Mouse (Mus musculus): ENCODE measurements at regions not wholly inside any gene's neighbourhood (a gene's known extent, or its start where the extent isn't known, plus 50 kb on each side); places are given as distances from the start of the nearest gene placed in this dataset.

DNA sequence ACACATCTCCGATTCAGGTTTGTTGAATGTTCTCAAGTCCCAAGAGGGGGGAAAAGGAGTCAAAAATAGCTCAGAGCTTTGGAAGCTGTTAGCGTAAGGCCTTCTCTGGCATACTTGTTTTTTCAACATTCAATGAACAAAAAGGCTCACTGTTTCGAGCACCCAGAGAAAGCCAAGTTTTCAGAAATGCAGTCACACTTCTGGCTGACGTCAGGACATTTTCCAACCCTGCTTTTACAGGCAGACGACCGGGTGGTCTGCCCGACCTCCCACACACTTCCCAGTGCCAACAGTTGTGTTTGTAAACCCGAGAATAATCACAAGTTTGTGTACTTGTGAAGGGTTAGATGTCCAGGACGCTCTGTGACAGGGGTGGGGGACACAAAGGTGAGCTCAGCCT is 218.5 kb downstream of the Wdr11 start:
- ATAC-seq (ENCODE audit: poor library complexity, severe bottlenecking): no peak

DNA sequence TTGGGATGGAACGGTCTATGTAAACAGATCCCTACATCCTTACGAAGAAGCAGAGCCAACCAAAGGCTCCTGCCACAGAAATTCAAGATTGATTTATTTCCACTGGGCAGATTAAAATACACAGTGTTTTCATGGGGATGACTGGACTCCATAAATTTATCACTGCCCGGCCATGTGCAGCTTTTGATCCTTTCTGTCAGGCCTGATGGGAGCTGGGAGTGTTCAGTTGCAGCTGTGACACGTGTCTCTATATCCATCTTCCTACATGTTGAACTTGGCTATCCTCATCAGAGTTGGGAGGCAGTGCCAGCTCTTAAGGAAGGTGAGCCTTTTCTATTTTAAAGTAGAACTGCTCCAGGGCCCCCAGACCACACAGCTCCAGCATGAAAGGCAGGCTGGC is 218.9 kb downstream of the Wdr11 start:
- no peak for ATAC-seq (ENCODE audit: poor library complexity, severe bottlenecking)

DNA sequence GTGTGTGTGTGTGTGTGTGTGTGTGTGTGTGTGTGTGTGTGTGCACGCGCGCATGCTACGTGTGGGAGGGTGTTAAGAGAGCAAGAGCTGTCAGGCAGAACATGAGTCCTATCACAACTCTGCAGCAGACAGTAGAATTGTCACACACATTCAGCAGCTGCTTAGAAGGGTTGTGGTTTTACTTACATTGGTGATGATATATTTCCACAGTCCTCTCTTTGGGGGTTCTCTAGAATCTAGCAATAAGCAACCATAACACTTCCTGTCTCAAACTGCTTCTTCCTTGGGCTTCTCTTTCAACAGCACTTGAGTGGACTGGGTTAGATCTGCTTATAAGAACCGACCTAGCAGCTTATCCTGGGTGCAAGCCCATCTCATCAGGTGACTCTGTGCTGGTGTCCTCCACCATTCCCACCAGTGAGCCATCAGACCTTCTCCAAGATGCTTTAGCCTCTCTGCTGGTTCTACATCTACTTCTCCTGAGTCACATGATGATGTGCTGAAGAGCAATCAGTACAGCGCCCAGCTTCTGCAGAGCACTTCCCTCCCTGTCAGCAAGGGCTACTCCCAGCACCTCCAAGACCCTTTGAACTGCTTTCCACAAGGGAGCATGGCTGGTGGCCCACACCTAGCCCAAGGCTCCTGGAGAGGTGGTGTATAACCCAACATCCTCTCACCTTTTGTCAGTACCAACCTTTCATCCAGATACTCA is 222.6 kb downstream of the Wdr11 start:
- peak; percentile 66 for ATAC-seq (ENCODE audit: poor library complexity, severe bottlenecking)

GRCm38 (mm10) chr7:129818833-129819232 is 227.2 kb downstream of the Wdr11 start:
- ATAC-seq (ENCODE audit: poor library complexity, severe bottlenecking): no peak

DNA sequence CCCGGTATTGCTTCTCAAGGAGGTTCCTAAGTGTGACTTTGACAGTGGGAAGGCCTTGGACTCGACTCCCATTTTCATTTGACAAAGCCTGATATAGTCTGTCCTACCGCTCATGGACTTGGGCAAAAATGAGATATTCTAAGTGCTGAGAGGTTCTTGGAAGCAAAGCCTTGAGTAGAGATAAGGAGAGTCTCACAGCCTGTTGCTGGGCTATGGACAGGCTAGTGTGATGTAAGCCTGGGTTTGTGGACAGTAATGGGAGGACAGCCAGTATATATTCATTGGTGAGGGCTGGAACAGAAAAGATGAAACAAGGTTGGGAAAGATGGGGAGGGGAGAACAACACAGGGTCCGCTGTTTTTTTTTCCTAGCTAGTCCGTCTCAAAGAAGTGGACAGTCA is 228.0 kb downstream of the Wdr11 start:
- ATAC-seq (ENCODE audit: poor library complexity, severe bottlenecking): no peak

DNA sequence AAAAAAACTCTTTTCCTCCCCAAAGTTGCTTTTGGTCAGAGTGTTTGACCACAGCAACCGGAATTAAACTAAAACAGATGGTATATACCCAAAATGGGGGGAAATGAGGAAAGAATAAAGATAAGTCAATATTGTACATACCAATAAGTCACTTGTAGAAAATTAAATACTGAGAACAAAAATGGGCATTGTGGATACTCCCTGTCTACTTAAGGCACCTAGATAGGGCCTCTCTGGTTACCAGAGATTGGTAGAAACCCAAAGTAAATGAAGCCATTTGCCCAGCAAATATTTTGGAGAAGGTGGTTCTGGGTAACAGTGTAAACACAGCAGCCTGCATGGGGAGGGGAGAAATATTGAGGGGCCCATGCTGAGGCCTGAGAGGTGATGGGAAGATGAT is 237.3 kb downstream of the Wdr11 start:
- no peak for ATAC-seq (ENCODE audit: poor library complexity, severe bottlenecking)

DNA sequence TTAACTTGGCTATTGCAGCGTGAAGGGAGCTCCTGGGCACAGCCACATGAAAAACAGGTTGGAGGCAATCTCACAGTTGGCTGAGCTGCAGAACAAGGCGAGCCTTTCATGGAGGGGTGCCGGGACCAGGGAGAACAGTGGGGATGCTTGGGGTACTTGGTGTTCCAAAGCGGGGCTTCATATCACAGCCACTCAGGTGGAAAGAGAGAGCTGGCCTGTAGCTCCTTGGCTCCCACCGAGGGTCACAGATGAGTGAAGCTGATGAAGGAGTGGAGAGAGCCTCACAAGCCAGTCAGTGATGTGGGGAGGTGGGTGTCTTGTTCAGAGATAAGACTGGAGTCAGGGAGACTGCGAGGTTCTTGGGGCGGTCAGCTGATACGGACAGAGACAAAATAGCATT is 241.2 kb downstream of the Wdr11 start:
- ATAC-seq (ENCODE audit: poor library complexity, severe bottlenecking): no peak

DNA sequence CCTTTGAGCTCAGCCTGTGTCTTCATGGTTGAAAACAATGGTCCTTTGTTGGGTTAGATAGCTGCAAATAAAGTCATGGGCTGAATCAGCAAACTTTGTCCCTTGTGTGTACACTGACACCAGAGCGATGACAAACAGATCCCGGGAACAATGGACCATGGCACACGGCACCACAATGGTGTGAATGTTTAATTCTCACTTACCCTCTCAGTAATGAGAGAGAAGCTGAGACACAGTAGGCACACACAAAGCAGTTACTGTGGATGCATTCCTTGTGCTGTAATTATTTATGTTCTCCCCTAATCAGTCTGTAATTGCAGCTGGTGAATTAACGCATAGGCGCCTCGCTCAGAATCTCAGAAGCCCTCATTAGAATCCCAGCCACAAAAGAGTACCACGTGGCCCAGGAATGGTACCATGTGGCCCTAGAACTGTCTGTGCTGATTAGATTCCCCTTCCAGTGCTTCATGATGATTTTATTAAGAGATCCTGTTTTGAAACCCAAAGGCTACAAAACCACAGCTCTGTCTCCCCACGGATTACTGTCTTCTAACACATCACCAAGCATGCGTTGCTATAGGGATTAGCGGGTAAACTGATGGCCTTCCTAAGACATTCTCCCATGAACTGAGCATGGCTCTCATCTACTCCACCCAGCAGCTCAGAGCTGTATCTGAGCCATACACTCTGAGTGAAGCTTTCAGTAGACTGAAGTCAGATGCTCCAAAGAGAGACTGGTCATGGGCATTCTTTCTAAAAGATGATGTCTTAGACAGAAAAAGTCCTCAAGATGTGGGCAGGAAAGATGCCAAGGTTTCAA is 250.8 kb downstream of the Wdr11 start:
- ATAC-seq (ENCODE audit: poor library complexity, severe bottlenecking): no peak

- no peak for ATAC-seq (ENCODE audit: poor library complexity, severe bottlenecking)
These were observed 255.5 kb downstream of the Wdr11 start for GRCm38 (mm10) chr7:129847136-129847535.

GRCm38 (mm10) chr7:129853596-129853995 is 261.9 kb downstream of the Wdr11 start:
- ATAC-seq (ENCODE audit: poor library complexity, severe bottlenecking): no peak

DNA sequence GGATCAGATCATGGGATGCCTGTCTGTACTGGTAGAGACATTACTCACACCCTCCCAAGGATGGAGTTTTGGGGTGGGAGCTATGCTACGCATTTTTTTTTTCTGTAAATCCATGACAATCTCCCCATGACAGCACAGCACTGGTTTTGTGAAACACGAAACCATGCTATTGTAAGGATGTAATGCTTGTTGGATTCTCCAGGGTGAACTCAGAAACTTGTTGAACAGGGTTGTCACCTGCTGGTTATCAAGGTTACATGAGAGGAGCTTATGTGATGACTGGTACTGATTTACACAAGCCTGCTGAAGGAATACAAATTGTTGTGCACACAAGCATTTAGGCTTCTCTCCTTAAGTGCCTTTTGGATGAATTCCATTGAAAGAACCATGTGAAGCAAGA is 263.3 kb downstream of the Wdr11 start:
- ATAC-seq (ENCODE audit: poor library complexity, severe bottlenecking): no peak

DNA sequence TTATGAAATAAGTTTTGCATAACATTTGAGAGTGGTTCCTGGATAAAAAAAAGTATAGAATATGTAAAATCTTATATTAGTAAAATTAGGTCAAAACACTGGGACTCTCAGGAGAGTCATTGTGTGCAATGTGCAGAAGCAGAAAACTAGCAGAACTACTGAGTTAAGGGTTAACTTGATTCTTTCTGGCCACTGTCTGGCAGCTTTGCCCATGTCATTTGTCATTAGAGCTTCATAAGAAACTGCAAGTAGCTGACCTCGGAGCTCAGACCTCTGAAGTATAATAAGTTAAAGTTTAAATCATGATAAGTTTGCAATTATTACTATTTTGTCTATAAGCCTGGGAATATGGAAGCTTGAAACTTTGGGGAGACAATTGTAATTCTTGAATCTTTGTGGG is 271.3 kb downstream of the Wdr11 start:
- no peak for ATAC-seq (ENCODE audit: poor library complexity, severe bottlenecking)

DNA sequence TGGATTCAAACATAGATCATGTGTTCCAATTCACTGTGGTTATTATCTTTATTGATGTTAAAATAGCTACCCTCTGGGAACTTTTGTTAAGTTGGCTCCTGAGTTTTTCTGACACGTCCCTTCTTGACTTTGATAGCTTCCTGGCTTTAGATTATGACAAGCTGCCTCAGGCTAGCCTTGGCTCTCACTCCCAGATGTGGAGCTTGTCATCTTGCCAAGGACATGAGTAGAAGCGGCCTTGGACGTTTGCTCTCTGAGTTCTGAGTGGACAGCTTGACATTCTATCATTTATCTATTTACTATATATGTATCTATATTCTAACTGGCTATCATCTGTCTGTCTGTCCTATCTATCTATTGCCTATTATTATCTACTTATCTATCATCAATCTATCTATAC is 273.9 kb downstream of the Wdr11 start:
- no peak for ATAC-seq (ENCODE audit: poor library complexity, severe bottlenecking)

DNA sequence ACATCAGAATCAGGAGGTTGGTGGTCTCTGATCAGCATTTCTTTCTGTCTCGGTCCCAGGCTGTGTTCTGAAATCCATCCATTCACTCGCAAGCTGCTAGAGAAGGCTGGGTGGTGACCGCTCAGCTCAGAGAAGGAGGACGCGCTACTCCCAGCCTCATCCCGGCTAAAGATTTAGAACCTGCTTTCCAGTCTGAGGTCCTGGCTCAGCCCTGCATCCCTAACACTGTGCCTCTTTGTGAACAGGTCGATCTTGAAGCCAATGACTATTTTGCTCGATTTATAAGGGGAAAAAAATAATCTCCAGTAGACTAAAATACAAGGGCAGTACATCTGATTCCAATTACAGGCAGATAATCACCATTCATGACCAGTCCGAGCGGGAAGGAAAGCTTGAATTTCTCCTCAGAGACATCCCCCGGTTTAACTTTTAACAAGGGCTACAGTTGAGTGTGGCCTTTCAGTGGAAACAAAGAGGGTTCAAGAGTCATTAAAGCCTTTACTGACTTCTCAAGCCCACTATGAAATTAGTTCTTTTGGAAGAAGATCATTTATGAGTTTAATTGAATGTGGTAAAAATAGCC is 280.6 kb downstream of the Wdr11 start:
- no peak for ATAC-seq (ENCODE audit: poor library complexity, severe bottlenecking)

- ATAC-seq (ENCODE audit: poor library complexity, severe bottlenecking): no peak
These were observed 284.7 kb downstream of the Wdr11 start for GRCm38 (mm10) chr7:129876202-129876851.

- ATAC-seq (ENCODE audit: poor library complexity, severe bottlenecking): no peak
These were observed 285.2 kb downstream of the Wdr11 start for GRCm38 (mm10) chr7:129876852-129877223.

GRCm38 (mm10) chr7:129896291-129896690 is 304.6 kb downstream of the Wdr11 start:
- no peak for ATAC-seq (ENCODE audit: poor library complexity, severe bottlenecking)

DNA sequence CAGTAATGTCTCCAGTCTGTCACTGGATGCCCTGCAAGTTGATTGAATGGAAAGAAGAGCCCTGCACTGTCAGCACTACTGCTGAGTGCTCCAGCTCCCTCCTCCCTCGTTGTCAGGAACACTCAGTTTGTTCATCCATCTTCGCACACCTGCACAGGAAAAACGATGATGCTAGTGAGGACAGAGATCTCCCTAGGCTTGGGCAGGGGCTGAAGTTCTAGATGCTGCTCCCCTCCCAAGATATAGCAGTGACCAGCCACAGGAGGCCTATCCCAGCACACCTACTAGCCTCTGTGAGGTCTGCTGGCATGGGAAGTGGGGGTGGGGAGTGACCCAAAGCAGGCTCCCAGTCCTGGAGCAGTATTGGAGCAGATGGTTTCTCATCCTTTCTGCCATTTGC is 305.8 kb downstream of the Wdr11 start:
- no peak for ATAC-seq (ENCODE audit: poor library complexity, severe bottlenecking)

DNA sequence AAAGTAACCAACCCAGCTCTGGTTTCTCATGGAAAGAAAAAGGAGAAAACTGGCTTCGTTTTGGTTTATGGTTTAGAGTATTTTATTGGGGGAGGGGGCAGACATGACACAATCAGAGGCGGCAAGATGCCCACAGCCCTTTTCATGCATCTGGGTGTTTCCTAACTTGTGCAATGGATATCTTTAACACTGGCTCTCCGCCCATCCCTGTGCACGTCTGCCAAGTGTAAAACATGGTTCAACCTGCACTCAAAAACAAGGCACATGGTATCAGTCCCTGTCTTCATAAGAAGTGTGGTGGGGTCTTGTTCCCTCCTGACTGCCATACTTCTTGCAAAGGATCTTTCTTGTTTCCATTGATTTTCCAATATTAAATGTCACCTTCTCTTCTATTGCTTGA is 310.6 kb downstream of the Wdr11 start:
- no peak for ATAC-seq (ENCODE audit: poor library complexity, severe bottlenecking)

DNA sequence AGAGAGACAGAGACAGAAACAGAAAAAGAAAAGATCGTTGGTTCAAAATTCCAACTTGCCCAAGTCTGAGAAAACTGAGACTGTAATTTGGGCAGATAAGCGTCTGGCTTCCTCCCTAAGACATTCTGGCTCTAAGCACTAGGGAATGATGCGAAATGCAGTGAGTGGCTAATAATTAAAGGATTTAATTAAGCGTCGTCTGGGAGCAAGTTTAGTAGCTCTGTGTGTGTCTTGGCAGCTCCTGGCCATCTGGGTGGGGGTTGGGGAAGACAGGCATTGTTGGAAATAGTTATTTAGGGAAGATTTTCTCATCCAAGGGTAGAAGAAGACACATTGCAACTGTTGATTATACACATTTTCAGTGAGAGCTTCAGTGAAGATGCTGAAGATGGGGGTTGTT is 311.5 kb downstream of the Wdr11 start:
- no peak for ATAC-seq (ENCODE audit: poor library complexity, severe bottlenecking)

DNA sequence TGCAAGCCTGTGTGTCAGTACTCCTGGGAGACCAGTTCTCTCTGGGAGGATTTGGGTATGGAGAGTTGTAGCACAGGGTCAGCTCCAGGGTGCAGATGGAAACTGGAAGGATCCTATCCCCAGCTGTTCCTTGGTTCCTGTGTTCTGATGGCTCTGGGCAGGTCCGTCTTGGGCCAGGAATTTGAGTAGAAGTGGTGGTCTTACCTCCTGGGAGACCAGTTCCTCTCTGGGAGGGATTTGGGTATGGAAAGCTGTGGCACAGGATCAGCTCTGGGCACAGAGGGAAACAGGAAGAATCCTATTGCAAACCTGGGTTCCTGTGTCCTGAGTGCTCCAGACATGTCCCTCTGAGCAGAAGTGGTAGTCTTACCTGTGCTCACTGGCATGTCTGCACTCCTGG is 314.5 kb downstream of the Wdr11 start:
- no peak for ATAC-seq (ENCODE audit: poor library complexity, severe bottlenecking)

DNA sequence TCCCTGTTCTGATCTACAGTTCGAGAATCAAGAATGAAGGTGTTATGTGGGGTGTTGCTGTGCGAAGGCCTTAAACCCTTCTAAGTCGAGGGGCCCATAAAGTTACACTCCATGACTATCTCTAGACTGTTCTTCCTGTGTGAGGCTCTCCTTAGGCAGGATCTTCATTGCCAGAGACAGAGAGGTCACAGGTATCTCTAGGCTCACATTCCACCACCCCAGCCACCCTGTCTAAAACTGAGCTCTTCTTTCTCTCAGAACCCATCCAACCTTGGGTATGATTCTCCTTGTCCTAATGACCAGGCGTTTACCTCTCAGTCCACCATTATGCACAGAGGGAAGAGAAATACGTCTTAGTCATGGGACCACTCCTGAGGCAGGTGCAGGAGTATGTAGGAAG is 317.2 kb downstream of the Wdr11 start:
- ATAC-seq (ENCODE audit: poor library complexity, severe bottlenecking): no peak
